Mouse (Mus musculus): ENCODE data around the gene Mindy3. TPM values are rescaled to one million over a fixed set of nuclear protein-coding genes. Genes with fewer than 3 reads are reported as not detected.

The Mindy3 gene
- polyA plus RNA-seq, 1 experiment from 2014 or later = 27.9 TPM

Other genes with a start within 250 kb of the Mindy3 start
- 8.0 and 8.3 TPM in 2 replicates for gene Itga8, start 117.5 kb downstream of the Mindy3 start, polyA plus RNA-seq (2016; fragmentation: Nextera tagmentation; extraction: Ambion mirVana)